Mouse (Mus musculus) heart, embryonic 15.5 days (tissue): ENCODE measurements around the gene Per2. TPM values are rescaled to one million over a fixed set of nuclear protein-coding genes. Genes with fewer than 3 reads are reported as not detected.
A peak's percentile ranks its signal among the peaks of the same experiment; 100 is the strongest.

Source experiments
- ATAC-seq: fragments of 200-750 bp; cut with Nextera tagmentation; replicated peaks from 2 replicates; pipeline ENCODE4 v1.8.0; 2017; ENCODE audit warnings: low read depth, moderate TSS enrichment; ENCODE audit not compliant: insufficient number of reproducible peaks, insufficient read depth, low FRiP score
- H3K27ac ChIP-seq: fragments of 300-500 bp; sonication (generic); 2 replicates; pipeline ENCODE4 v1.5.1; 2015; ENCODE audit warnings: mild to moderate bottlenecking, inconsistent platforms
- H3K27me3 ChIP-seq: fragments of 300-500 bp; sonication (generic); 2 replicates; pipeline ENCODE4 v1.6.1; 2015; ENCODE audit warnings: inconsistent platforms
- H3K36me3 ChIP-seq: fragments of 300-500 bp; sonication (generic); 2 replicates; pipeline ENCODE4 v1.6.1; 2015; ENCODE audit warnings: mild to moderate bottlenecking, inconsistent platforms
- H3K4me1 ChIP-seq: fragments of 300-500 bp; sonication (generic); replicated peaks from 2 replicates; pipeline ENCODE4 v1.6.1; 2015; ENCODE audit warnings: inconsistent platforms
- H3K4me2 ChIP-seq: fragments of 300-500 bp; sonication (generic); 2 replicates; pipeline ENCODE4 v1.6.1; 2015; ENCODE audit warnings: inconsistent platforms, mild to moderate bottlenecking, moderate library complexity
- H3K4me3 ChIP-seq: fragments of 300-500 bp; sonication (generic); 2 replicates; pipeline ENCODE4 v1.5.1; 2015; ENCODE audit warnings: mild to moderate bottlenecking, inconsistent platforms
- H3K9ac ChIP-seq: fragments of 300-500 bp; sonication (generic); 2 replicates; pipeline ENCODE4 v1.6.1; 2015; ENCODE audit warnings: mild to moderate bottlenecking, inconsistent platforms
- H3K9me3 ChIP-seq: fragments of 300-500 bp; sonication (generic); replicated peaks from 2 replicates; pipeline ENCODE4 v1.6.1; 2016; ENCODE audit warnings: inconsistent platforms
- WGBS: fragments of 180-500 bp; shearing (Covaris S2); methylation state at CpG from one replicate; pipeline ENCODE4 v1.1.7; 2015; ENCODE audit warnings: mixed read lengths; 5-methylcytosine and 5-hydroxymethylcytosine counted together
- polyA plus RNA-seq: library from polyadenylated mRNA; unstranded; fragments of >200 nt; fragmentation: Nextera tagmentation; extraction: Ambion mirVana; gene quantifications from 2 replicates; pipeline ENCODE4 v1.2.1, GENCODE M21; 2015

Gene Per2
- polyA plus RNA-seq, 1 experiment from 2014 or later, result 4.5 TPM

DNA sequence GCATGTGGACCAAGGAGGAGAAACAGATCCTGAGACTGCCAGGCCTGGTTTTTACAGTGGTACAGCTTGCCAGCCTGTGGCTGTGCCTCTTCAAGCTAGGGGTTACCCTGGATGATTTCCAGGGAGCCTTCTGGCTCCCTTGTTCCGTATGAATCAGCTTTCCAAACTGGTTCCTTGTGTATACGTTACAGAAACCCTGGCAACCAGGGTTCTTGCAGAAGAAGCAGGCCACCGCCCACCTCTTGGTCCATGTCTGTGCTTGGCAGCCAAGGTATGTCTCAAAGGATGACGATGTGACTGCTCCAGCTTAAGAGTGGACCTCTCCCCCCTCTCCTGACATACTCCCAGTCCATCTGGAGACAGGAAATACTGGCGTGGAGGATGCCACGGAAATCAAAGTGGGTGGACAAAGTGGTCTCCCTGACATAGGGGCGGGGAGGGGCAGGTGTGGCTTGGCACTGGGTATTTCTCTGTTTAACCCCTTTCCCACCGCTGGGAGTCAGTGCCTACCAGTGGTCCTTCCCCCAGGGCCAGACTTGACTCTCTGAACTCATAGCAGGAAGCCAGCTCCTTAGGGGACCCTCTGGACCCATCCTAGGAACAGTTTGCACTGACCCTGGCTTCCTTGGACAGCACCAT lies 782 bp downstream of the Per2 start:
- peak overlapping the region; percentile 69 for H3K4me2 ChIP-seq
- 12% methylated on average over 8 of the region's 8 CpGs for WGBS
- peak; percentile 3; the same call in 1 of the 2 replicates for ATAC-seq
- H3K4me1 ChIP-seq, result peaks cover 66% of the 10 kb centered on the region
- H3K36me3 ChIP-seq, result no peaks in the 10 kb centered on the region
- H3K27ac ChIP-seq, result peak overlapping the region; percentile 75
- H3K9me3 ChIP-seq, result no peaks in the 10 kb centered on the region
- H3K9ac ChIP-seq, result peak overlapping the region; percentile 61
- H3K27me3 ChIP-seq, result no peaks in the 10 kb centered on the region
- H3K4me3 ChIP-seq, result peak overlapping the region; percentile 70

DNA sequence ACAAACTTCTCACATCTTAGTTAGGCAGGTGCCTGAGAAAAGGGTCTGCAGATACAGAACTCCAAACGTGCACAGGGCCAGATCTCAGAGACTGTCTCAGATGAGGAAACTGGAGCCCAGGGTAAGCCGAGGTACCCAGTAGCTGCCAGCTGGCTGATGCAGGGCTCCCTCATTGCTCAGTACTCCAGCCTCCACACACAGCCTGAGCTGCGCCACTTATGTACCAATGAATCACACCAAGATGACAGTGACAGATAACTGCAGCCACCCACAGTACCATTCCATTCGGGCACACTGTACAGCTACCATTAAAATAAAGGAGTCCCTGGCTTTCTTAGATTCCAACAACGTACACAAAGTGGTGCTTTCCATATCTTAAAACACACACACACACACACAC lies 1.4 kb downstream of the Per2 start:
- ATAC-seq, result no peak
- Histone ChIP-seq H3K36me3 (no peaks in the 10 kb centered on the region), H3K4me3 (peak overlapping the region; percentile 70; the same call in 1 of the 2 replicates), H3K27me3 (no peaks in the 10 kb centered on the region), H3K9me3 (no peaks in the 10 kb centered on the region), H3K4me2 (peak overlapping the region; percentile 69), H3K27ac (peak overlapping the region; percentile 75), H3K9ac (peak overlapping the region; percentile 20; the same call in 1 of the 2 replicates), H3K4me1 (peaks cover 66% of the 10 kb centered on the region)
- 58% methylated on average over 5 of the region's 5 CpGs for WGBS

DNA sequence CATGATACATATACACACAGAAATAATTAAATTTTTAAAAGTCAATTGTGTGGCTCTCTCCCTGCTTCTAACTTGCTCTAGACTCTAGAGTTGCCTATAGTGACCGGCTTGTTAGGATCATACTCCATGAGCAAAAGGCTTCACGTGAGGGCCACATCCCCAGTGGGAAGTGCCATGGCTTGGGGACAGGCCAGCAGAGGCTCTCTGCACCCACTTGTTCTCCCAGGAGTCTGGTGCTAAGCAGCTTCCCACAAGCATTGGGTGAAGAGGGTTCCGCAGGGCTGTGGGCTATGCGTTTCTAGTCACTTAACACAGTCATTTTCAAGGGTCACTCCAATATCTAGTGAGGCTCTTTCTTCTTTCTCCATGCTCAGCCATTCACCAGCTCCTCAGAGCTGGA lies 2.0 kb downstream of the Per2 start:
- no peaks in the 10 kb centered on the region for H3K27me3 ChIP-seq
- ATAC-seq, result no peak
- H3K4me1 ChIP-seq, result peaks cover 70% of the 10 kb centered on the region
- no peaks in the 10 kb centered on the region for H3K9me3 ChIP-seq
- H3K27ac ChIP-seq, result peak overlapping the region; percentile 75
- WGBS, result 89% methylated on average over 4 of the region's 4 CpGs
- H3K36me3 ChIP-seq, result no peaks in the 10 kb centered on the region
- peak overlapping the region; percentile 69; the same call in 1 of the 2 replicates for H3K4me2 ChIP-seq
- H3K9ac ChIP-seq, result 0 out of 2 replicates have a peak overlapping the region, but pooled peaks have one; percentile 20
- no peak overlapping the region for H3K4me3 ChIP-seq

DNA sequence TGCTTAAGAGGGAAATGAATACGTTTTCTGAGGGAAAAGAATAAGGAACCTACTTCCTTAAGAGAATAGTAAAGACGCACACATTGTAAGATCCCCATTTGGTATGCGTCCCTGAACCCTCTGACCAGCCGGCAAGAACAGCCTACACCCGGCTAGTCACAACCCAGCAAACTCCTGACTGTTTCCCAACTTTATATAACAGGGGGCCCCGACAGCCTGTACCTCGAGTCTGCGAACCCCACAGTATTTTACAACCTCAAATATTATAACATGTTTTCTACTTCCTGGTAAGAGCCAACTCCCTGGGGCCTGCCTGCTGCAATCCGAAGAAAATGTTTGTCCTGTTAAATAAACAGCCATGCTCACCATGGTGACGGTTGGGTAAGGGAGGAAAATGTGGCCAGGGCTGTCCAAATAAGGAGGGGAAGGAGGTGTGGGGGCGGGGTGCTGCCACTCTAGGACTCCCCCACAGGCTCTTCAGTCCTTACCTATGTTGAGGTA lies 2.8 kb downstream of the Per2 start:
- H3K27ac ChIP-seq, result peak overlapping the region; percentile 67
- peak overlapping the region; percentile 37; the same call in 1 of the 2 replicates for H3K9ac ChIP-seq
- peak overlapping the region; percentile 36 for H3K4me2 ChIP-seq
- no peaks in the 10 kb centered on the region for H3K27me3 ChIP-seq
- no peak overlapping the region for H3K4me3 ChIP-seq
- no peak for ATAC-seq
- WGBS, result 38% methylated on average over 11 of the region's 11 CpGs
- no peaks in the 10 kb centered on the region for H3K36me3 ChIP-seq
- H3K4me1 ChIP-seq, result peaks cover 76% of the 10 kb centered on the region
- no peaks in the 10 kb centered on the region for H3K9me3 ChIP-seq

DNA sequence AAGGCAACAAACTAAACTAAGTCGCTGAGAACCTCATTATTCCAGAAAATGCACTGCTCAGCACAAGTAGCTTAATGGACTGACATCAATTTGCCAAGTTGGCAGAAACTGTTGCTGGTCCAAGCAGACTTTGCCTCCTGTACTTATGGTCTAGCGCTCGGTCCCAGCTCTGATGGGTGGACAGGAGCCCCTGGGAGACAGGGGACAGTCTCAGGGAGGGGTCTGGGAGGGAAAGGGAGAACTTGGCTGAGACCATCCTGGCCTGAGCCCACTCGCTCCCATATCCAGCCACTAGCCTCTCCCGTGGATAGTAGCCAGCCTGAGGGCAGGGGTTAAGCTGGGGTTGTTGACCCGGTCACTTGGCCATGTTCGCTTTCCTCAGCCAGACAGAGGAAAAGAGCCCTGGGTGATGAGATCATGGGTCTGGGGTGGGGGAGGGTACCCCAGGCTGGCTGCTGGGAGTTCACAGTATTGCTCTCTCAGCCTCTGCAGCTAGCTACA lies 3.4 kb downstream of the Per2 start:
- ATAC-seq, result no peak
- no peaks in the 10 kb centered on the region for H3K9me3 ChIP-seq
- H3K4me2 ChIP-seq, result peak overlapping the region; percentile 36
- no peaks in the 10 kb centered on the region for H3K27me3 ChIP-seq
- H3K4me1 ChIP-seq, result peaks cover 82% of the 10 kb centered on the region
- H3K36me3 ChIP-seq, result no peaks in the 10 kb centered on the region
- peak overlapping the region; percentile 67 for H3K27ac ChIP-seq
- H3K9ac ChIP-seq, result peak overlapping the region; percentile 37; the same call in 1 of the 2 replicates
- no peak overlapping the region for H3K4me3 ChIP-seq
- WGBS, result 36% methylated on average over 7 of the region's 7 CpGs

DNA sequence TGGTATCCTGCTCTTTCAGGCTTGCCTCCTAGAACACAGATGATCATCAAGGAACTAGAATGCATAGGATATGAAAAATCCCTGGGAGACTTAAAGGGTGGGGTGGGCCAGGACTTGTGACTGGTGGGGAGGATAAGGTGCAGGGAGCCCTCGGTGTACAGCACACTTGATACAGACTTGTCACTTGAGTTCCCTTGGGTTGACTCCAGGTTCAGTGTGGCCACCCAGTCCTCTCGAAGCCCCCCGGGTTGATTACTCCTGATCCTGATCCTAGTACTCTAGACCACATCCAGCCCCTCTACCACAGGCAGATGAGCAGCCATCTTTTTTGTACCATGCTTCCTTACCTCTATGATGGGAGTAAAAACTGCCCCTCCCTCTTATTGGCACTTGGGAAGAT lies 4.2 kb downstream of the Per2 start:
- no peaks in the 10 kb centered on the region for H3K9me3 ChIP-seq
- ATAC-seq, result no peak
- H3K4me3 ChIP-seq, result no peak overlapping the region
- peaks cover 78% of the 10 kb centered on the region for H3K4me1 ChIP-seq
- no peaks in the 10 kb centered on the region for H3K27me3 ChIP-seq
- WGBS, result 84% methylated on average over 3 of the region's 3 CpGs
- H3K36me3 ChIP-seq, result no peaks in the 10 kb centered on the region
- no peak overlapping the region for H3K9ac ChIP-seq
- H3K27ac ChIP-seq, result no peak overlapping the region
- no peak overlapping the region for H3K4me2 ChIP-seq

DNA sequence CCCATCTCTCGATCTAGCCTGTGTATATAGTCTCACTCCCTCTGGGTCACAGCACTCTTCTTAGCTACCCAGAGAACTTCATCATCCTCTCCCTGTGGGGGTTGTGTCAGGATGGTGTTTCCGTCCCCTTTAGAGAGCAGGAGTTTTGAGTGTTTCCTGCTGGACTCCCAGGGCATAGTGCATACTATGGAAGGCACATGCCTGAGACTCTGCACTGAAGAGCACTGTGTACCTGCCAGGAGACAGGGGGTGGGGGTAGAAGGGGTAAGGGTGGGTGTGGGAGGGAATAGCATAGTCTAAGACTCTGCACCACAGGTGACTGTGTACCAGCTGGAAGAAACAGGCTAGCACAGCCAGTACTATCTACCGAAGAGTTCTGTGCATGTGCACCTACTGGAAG lies 4.8 kb downstream of the Per2 start:
- 67% methylated on average over 3 of the region's 3 CpGs for WGBS
- H3K4me1 ChIP-seq, result peaks cover 79% of the 10 kb centered on the region
- H3K4me2 ChIP-seq, result no peak overlapping the region
- no peaks in the 10 kb centered on the region for H3K9me3 ChIP-seq
- no peaks in the 10 kb centered on the region for H3K36me3 ChIP-seq
- H3K4me3 ChIP-seq, result no peak overlapping the region
- H3K9ac ChIP-seq, result no peak overlapping the region
- H3K27me3 ChIP-seq, result no peaks in the 10 kb centered on the region
- H3K27ac ChIP-seq, result no peak overlapping the region
- no peak for ATAC-seq

DNA sequence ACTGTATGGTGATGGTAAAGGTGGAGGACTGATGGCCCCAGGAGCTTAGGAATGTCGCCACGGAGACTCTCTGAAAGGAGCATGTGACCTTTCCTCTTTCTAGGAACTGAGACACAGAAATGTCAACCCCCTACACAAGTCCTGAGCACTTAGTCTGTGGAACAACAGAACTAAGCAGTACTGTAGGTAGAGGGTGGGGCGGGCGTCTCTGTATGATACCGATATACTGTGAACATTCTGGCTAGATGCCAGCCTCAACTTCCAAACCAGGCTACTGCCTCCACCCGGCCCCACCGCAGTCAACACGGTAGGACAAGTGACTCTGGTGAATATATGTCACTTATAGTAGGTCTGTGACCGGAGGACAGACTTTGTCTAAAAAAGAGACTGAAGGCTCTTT lies 5.2 kb downstream of the Per2 start:
- Histone ChIP-seq H3K4me1 (peaks cover 84% of the 10 kb centered on the region), H3K27ac (no peak overlapping the region), H3K4me3 (no peak overlapping the region), H3K27me3 (no peaks in the 10 kb centered on the region), H3K9me3 (no peaks in the 10 kb centered on the region), H3K4me2 (no peak overlapping the region), H3K36me3 (no peaks in the 10 kb centered on the region), H3K9ac (no peak overlapping the region)
- 57% methylated on average over 9 of the region's 9 CpGs for WGBS
- ATAC-seq, result no peak

DNA sequence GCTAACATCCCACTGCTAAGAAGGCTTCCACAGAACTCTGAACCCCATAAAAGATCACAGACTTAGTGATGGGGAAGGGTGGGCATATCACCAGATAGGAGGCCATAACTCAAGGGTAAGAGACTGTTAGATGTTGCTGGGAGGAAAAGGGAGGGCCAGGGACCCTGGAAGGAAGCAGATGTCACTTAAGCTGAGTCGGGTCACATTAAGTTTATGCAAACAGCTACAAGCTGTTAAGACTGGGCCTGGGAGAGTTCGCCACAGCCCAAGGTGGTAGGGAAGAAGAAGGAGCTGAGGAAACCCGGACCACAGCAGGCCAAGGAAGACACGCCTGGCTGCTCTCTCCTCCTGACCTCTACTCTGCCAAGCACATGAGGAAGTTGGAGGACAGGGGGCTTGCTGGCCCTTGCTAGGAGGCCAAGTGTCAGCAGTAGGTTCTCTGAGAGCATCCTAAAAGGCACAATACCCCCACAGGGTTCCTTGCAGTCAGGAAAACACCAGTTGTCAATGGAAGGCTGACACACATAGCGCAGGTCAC lies 7.5 kb downstream of the Per2 start:
- no peak overlapping the region for H3K4me3 ChIP-seq
- H3K27ac ChIP-seq, result no peak overlapping the region
- ATAC-seq, result no peak
- 59% methylated on average over 5 of the region's 5 CpGs for WGBS
- no peak overlapping the region for H3K9ac ChIP-seq
- no peaks in the 10 kb centered on the region for H3K27me3 ChIP-seq
- H3K4me1 ChIP-seq, result peaks cover 78% of the 10 kb centered on the region
- H3K9me3 ChIP-seq, result 0 out of 2 replicates have a peak, but pooled peaks cover 4% of the 10 kb centered on the region
- H3K36me3 ChIP-seq, result peaks cover 10% of the 10 kb centered on the region
- H3K4me2 ChIP-seq, result no peak overlapping the region

DNA sequence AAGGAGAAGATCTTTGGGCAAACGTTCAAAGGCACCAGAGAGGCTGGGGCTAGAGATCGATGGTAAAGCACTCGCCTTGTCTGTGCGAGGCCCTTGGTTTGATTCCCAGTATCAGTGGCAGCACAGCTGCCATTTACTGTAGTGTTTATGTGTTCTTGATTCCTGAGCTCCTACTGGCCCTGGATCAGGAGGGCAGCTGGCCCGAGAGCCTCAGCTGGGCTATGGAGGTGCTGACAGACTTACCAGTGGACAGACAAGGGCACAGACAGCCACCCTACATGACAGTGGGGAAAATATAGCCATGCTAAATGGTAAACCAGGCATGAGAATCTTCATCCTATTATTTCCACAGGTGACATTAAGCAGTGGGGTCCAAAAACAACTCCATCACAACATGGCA lies 8.3 kb downstream of the Per2 start:
- Histone ChIP-seq H3K9me3 (0 out of 2 replicates have a peak, but pooled peaks cover 4% of the 10 kb centered on the region), H3K27me3 (no peaks in the 10 kb centered on the region), H3K4me1 (peaks cover 78% of the 10 kb centered on the region), H3K27ac (peak overlapping the region; percentile 24), H3K9ac (no peak overlapping the region), H3K4me3 (no peak overlapping the region), H3K4me2 (no peak overlapping the region), H3K36me3 (peaks cover 10% of the 10 kb centered on the region)
- WGBS, result 61% methylated on average over 5 of the region's 5 CpGs
- ATAC-seq, result no peak

DNA sequence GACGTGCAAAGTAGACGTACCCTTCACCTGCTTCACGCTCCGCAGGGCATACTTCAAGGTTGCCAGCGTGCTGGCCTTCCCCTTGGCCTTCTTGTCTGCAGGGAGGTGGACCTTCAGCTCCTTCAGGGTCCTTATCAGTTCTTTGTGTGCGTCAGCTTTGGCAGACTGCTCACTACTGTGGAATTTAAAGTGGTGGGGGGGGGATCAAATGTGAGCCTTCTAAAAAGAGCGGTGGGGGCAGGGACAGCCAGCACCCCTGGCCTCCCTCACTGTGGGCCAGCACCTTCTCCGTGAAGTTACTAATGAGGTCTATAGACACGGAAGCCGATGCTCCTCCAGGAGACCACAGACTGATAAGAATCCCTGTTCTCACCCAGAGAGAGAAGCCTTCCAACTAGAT lies 10.4 kb downstream of the Per2 start:
- Histone ChIP-seq H3K27me3 (no peaks in the 10 kb centered on the region), H3K4me2 (peak overlapping the region; percentile 19), H3K9me3 (0 out of 2 replicates have a peak, but pooled peaks cover 4% of the 10 kb centered on the region), H3K36me3 (peaks cover 15% of the 10 kb centered on the region), H3K4me1 (peaks cover 63% of the 10 kb centered on the region), H3K27ac (peak overlapping the region; percentile 84), H3K4me3 (no peak overlapping the region), H3K9ac (peak overlapping the region; percentile 25; the same call in 1 of the 2 replicates)
- WGBS, result 26% methylated on average over 10 of the region's 10 CpGs
- peak; percentile 81 for ATAC-seq
